Mouse (Mus musculus): ENCODE measurements around the gene Metap2.

Metap2 gene

GRCm38 (mm10) chr10:93897043-93897646, at the start of gene Metap2:
Metap2 (minus strand) TSS chr10:93897093.
- peak; percentile 26 for DNase-seq (ENCODE audit: low read depth, low spot score)

GRCm38 (mm10) chr10:93945843-93946499, 49.1 kb upstream of the Metap2 start:
- DNase-seq (ENCODE audit: low read depth, low spot score) = no peak

GRCm38 (mm10) chr10:93945364-93945763, 48.5 kb upstream of the Metap2 start:
- DNase-seq (ENCODE audit: low read depth, low spot score) = peak; percentile 7

- DNase-seq (ENCODE audit: low read depth, low spot score) = no peak
Measured at GRCm38 (mm10) chr10:93944241-93944640, 47.3 kb upstream of the Metap2 start.

- no peak for DNase-seq (ENCODE audit: low read depth, low spot score)
Measured at GRCm38 (mm10) chr10:93940279-93940678, 43.4 kb upstream of the Metap2 start.

GRCm38 (mm10) chr10:93939676-93940075, 42.8 kb upstream of the Metap2 start:
- DNase-seq (ENCODE audit: low read depth, low spot score) = no peak

- no peak for DNase-seq (ENCODE audit: low read depth, low spot score)
Measured at GRCm38 (mm10) chr10:93938844-93939271, 42.0 kb upstream of the Metap2 start.

- DNase-seq (ENCODE audit: low read depth, low spot score) = no peak
Measured at GRCm38 (mm10) chr10:93933980-93934379, 37.1 kb upstream of the Metap2 start.

- DNase-seq (ENCODE audit: low read depth, low spot score) = no peak
Measured at GRCm38 (mm10) chr10:93932861-93933260, 36.0 kb upstream of the Metap2 start.

GRCm38 (mm10) chr10:93932020-93932419, 35.1 kb upstream of the Metap2 start:
- no peak for DNase-seq (ENCODE audit: low read depth, low spot score)

- DNase-seq (ENCODE audit: low read depth, low spot score) = no peak
Measured at GRCm38 (mm10) chr10:93931431-93931830, 34.5 kb upstream of the Metap2 start.

- no peak for DNase-seq (ENCODE audit: low read depth, low spot score)
Measured at GRCm38 (mm10) chr10:93930236-93930824, 33.4 kb upstream of the Metap2 start.

- no peak for DNase-seq (ENCODE audit: low read depth, low spot score)
Measured at GRCm38 (mm10) chr10:93924666-93925065, 27.8 kb upstream of the Metap2 start.

- no peak for DNase-seq (ENCODE audit: low read depth, low spot score)
Measured at GRCm38 (mm10) chr10:93921160-93921559, 24.3 kb upstream of the Metap2 start.

GRCm38 (mm10) chr10:93919227-93919626, 22.3 kb upstream of the Metap2 start:
- DNase-seq (ENCODE audit: low read depth, low spot score) = no peak

GRCm38 (mm10) chr10:93918701-93919100, 21.8 kb upstream of the Metap2 start:
- no peak for DNase-seq (ENCODE audit: low read depth, low spot score)

- DNase-seq (ENCODE audit: low read depth, low spot score) = no peak
Measured at GRCm38 (mm10) chr10:93918087-93918486, 21.2 kb upstream of the Metap2 start.

GRCm38 (mm10) chr10:93916778-93917177, 19.9 kb upstream of the Metap2 start:
- DNase-seq (ENCODE audit: low read depth, low spot score) = peak; percentile 55

- peak; percentile 7 for DNase-seq (ENCODE audit: low read depth, low spot score)
Measured at GRCm38 (mm10) chr10:93915531-93916275, 18.8 kb upstream of the Metap2 start.

GRCm38 (mm10) chr10:93913525-93913924, 16.6 kb upstream of the Metap2 start:
- DNase-seq (ENCODE audit: low read depth, low spot score) = no peak

GRCm38 (mm10) chr10:93912917-93913316, 16.0 kb upstream of the Metap2 start:
- no peak for DNase-seq (ENCODE audit: low read depth, low spot score)

- no peak for DNase-seq (ENCODE audit: low read depth, low spot score)
Measured at GRCm38 (mm10) chr10:93912136-93912855, 15.4 kb upstream of the Metap2 start.

Measured in ES-CJ7 (cell line).